Mouse (Mus musculus): ENCODE results near the gene Atp6v0c.

GRCm38 (mm10) chr17:24119446-24119845, 50.1 kb downstream of the Atp6v0c start:
- TF ChIP-seq CTCF (IDR thresholded peaks at IDR 0.05; ENCODE audit: extremely low read depth, insufficient read depth, low read length) (no peak), POLR2A (IDR thresholded peaks at IDR 0.05; ENCODE audit: extremely low read depth, insufficient read depth, low read length) (no peak)

Measured in cortical plate, adult 2 months (tissue).